Mouse (Mus musculus): ENCODE data around the gene Trim44. TPM values are rescaled to one million over a fixed set of nuclear protein-coding genes. Genes with fewer than 3 reads are reported as not detected.

Trim44 gene
- polyA plus RNA-seq, 1 experiment from 2014 or later: 4.9 TPM

- TF ChIP-seq CTCF (IDR thresholded peaks at IDR 0.05; ENCODE audit: low read depth): no peak
- no peak for TF ChIP-seq EP300 (IDR thresholded peaks at IDR 0.05; ENCODE audit: low read depth)
- no peaks in the 10 kb centered on the region for H3K4me1 ChIP-seq (ENCODE audit: insufficient read depth)
- H3K36me3 ChIP-seq (replicated peaks; ENCODE audit: insufficient read depth, low read length): no peaks in the 10 kb centered on the region
- H3K27me3 ChIP-seq (ENCODE audit: insufficient read depth, low read length): no peaks in the 10 kb centered on the region
- WGBS (ENCODE audit: insufficient replicate concordance): 87% methylated on average over 1 of the region's 1 CpGs
- H3K4me3 ChIP-seq (ENCODE audit: low read depth, low read length): no peak overlapping the region
- H3K27ac ChIP-seq (ENCODE audit: low read depth): no peak overlapping the region
- no peak for ATAC-seq
- no peak overlapping the region for H3K4me2 ChIP-seq (ENCODE audit: low read depth, low read length)
- no peak overlapping the region for H3K9ac ChIP-seq (replicated peaks)
- DNase-seq: no peak
- no peaks in the 10 kb centered on the region for H3K9me3 ChIP-seq (ENCODE audit: low read length)
Observed at GRCm38 (mm10) chr2:102312903-102313302, 94.7 kb downstream of the Trim44 start.

DNA sequence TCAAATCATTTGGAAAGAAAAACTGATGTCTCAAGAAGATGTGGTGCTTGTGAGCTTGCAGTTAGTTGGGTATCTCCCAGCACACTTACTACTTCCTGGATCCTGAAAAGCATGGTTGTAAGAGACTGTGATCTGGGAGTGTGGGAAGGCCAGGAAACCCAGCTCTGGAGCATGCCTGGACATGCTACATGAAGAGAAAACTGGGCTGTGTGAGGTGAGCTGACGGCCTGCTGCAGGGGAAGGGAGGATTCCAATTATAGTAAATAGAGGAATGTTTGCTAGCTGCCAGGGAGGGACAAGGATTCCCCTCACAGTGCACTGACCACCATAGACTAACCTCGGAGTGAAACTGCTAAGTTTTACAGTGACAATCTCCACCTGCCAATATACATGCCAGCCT is 104.4 kb downstream of the Trim44 start:
- Histone ChIP-seq H3K27me3 (ENCODE audit: insufficient read depth, low read length) (no peaks in the 10 kb centered on the region), H3K27ac (ENCODE audit: low read depth) (no peak overlapping the region), H3K36me3 (replicated peaks; ENCODE audit: insufficient read depth, low read length) (no peaks in the 10 kb centered on the region), H3K4me3 (ENCODE audit: low read depth, low read length) (no peak overlapping the region), H3K9ac (replicated peaks) (no peak overlapping the region), H3K9me3 (ENCODE audit: low read length) (no peaks in the 10 kb centered on the region), H3K4me1 (ENCODE audit: insufficient read depth) (peaks cover 3% of the 10 kb centered on the region; the same call in 1 of the 2 replicates), H3K4me2 (ENCODE audit: low read depth, low read length) (no peak overlapping the region)
- 75% methylated on average over 2 of the region's 2 CpGs for WGBS (ENCODE audit: insufficient replicate concordance)
- DNase-seq (no peak), ATAC-seq (no peak)
- TF ChIP-seq CTCF (IDR thresholded peaks at IDR 0.05; ENCODE audit: low read depth): no peak
- TF ChIP-seq EP300 (IDR thresholded peaks at IDR 0.05; ENCODE audit: low read depth): no peak

- 83% methylated on average over 1 of the region's 1 CpGs for WGBS (ENCODE audit: insufficient replicate concordance)
- Histone ChIP-seq H3K36me3 (replicated peaks; ENCODE audit: insufficient read depth, low read length) (no peaks in the 10 kb centered on the region), H3K9me3 (ENCODE audit: low read length) (no peaks in the 10 kb centered on the region), H3K9ac (replicated peaks) (no peak overlapping the region), H3K4me3 (ENCODE audit: low read depth, low read length) (no peak overlapping the region), H3K4me1 (ENCODE audit: insufficient read depth) (peaks cover 3% of the 10 kb centered on the region; the same call in 1 of the 2 replicates), H3K27me3 (ENCODE audit: insufficient read depth, low read length) (no peaks in the 10 kb centered on the region), H3K4me2 (ENCODE audit: low read depth, low read length) (no peak overlapping the region), H3K27ac (ENCODE audit: low read depth) (no peak overlapping the region)
- DNase-seq (no peak), ATAC-seq (no peak)
- no peak for TF ChIP-seq CTCF (IDR thresholded peaks at IDR 0.05; ENCODE audit: low read depth)
- no peak for TF ChIP-seq EP300 (IDR thresholded peaks at IDR 0.05; ENCODE audit: low read depth)
Observed at GRCm38 (mm10) chr2:102302532-102302931, 105.1 kb downstream of the Trim44 start.

- 21% methylated on average over 6 of the region's 6 CpGs for WGBS (ENCODE audit: insufficient replicate concordance)
- H3K27me3 ChIP-seq (ENCODE audit: insufficient read depth, low read length): no peaks in the 10 kb centered on the region
- H3K27ac ChIP-seq (ENCODE audit: low read depth): no peak overlapping the region
- DNase-seq (peak; percentile 19), ATAC-seq (no peak)
- H3K36me3 ChIP-seq (replicated peaks; ENCODE audit: insufficient read depth, low read length): no peaks in the 10 kb centered on the region
- H3K4me3 ChIP-seq (ENCODE audit: low read depth, low read length): no peak overlapping the region
- no peak for TF ChIP-seq CTCF (IDR thresholded peaks at IDR 0.05; ENCODE audit: low read depth)
- no peak for TF ChIP-seq EP300 (IDR thresholded peaks at IDR 0.05; ENCODE audit: low read depth)
- no peaks in the 10 kb centered on the region for H3K4me1 ChIP-seq (ENCODE audit: insufficient read depth)
- H3K4me2 ChIP-seq (ENCODE audit: low read depth, low read length): no peak overlapping the region
- H3K9ac ChIP-seq (replicated peaks): no peak overlapping the region
- H3K9me3 ChIP-seq (ENCODE audit: low read length): no peaks in the 10 kb centered on the region
Observed at GRCm38 (mm10) chr2:102294827-102295270, 112.8 kb downstream of the Trim44 start.

DNA sequence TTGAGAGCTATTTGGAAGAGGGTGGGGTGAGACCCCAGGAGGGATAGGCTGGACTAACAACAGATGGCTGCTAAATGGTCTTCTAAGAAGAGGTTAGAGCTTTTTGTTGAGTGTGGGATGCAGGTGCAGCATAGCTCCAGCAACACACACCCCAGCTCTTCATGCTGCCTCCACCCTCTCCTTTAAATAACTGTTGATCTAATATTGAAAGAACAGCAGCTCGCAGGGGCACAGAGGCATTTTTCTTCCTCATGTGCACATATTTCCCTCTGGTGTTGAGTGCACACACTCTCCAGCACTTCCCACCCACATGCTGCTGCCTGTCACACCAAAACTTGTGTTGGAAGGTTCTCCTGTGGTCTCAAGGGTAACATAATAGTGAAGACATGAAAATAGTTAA is 114.4 kb downstream of the Trim44 start:
- H3K9ac ChIP-seq (replicated peaks): no peak overlapping the region
- TF ChIP-seq CTCF (IDR thresholded peaks at IDR 0.05; ENCODE audit: low read depth) (no peak), EP300 (IDR thresholded peaks at IDR 0.05; ENCODE audit: low read depth) (no peak)
- no peaks in the 10 kb centered on the region for H3K9me3 ChIP-seq (ENCODE audit: low read length)
- no peak overlapping the region for H3K4me2 ChIP-seq (ENCODE audit: low read depth, low read length)
- 54% methylated on average over 1 of the region's 1 CpGs for WGBS (ENCODE audit: insufficient replicate concordance)
- H3K27me3 ChIP-seq (ENCODE audit: insufficient read depth, low read length): no peaks in the 10 kb centered on the region
- no peaks in the 10 kb centered on the region for H3K4me1 ChIP-seq (ENCODE audit: insufficient read depth)
- no peaks in the 10 kb centered on the region for H3K36me3 ChIP-seq (replicated peaks; ENCODE audit: insufficient read depth, low read length)
- no peak for DNase-seq
- no peak for ATAC-seq
- no peak overlapping the region for H3K4me3 ChIP-seq (ENCODE audit: low read depth, low read length)
- no peak overlapping the region for H3K27ac ChIP-seq (ENCODE audit: low read depth)

- Histone ChIP-seq H3K27me3 (ENCODE audit: insufficient read depth, low read length) (no peaks in the 10 kb centered on the region), H3K4me3 (ENCODE audit: low read depth, low read length) (no peak overlapping the region), H3K9me3 (ENCODE audit: low read length) (no peaks in the 10 kb centered on the region), H3K4me2 (ENCODE audit: low read depth, low read length) (no peak overlapping the region), H3K9ac (replicated peaks) (no peak overlapping the region), H3K4me1 (ENCODE audit: insufficient read depth) (no peaks in the 10 kb centered on the region), H3K27ac (ENCODE audit: low read depth) (no peak overlapping the region), H3K36me3 (replicated peaks; ENCODE audit: insufficient read depth, low read length) (no peaks in the 10 kb centered on the region)
- 75% methylated on average over 1 of the region's 1 CpGs for WGBS (ENCODE audit: insufficient replicate concordance)
- no peak for ATAC-seq
- no peak for TF ChIP-seq EP300 (IDR thresholded peaks at IDR 0.05; ENCODE audit: low read depth)
- no peak for TF ChIP-seq CTCF (IDR thresholded peaks at IDR 0.05; ENCODE audit: low read depth)
- DNase-seq: no peak
Observed at GRCm38 (mm10) chr2:102292051-102292450, 115.6 kb downstream of the Trim44 start.

GRCm38 (mm10) chr2:102291533-102291932 is 116.1 kb downstream of the Trim44 start:
- no peak for TF ChIP-seq CTCF (IDR thresholded peaks at IDR 0.05; ENCODE audit: low read depth)
- no peak for TF ChIP-seq EP300 (IDR thresholded peaks at IDR 0.05; ENCODE audit: low read depth)
- H3K4me3 ChIP-seq (ENCODE audit: low read depth, low read length): no peak overlapping the region
- H3K4me1 ChIP-seq (ENCODE audit: insufficient read depth): no peaks in the 10 kb centered on the region
- H3K27me3 ChIP-seq (ENCODE audit: insufficient read depth, low read length): no peaks in the 10 kb centered on the region
- DNase-seq (no peak), ATAC-seq (no peak)
- WGBS (ENCODE audit: insufficient replicate concordance): 70% methylated on average over 2 of the region's 2 CpGs
- no peak overlapping the region for H3K27ac ChIP-seq (ENCODE audit: low read depth)
- no peaks in the 10 kb centered on the region for H3K36me3 ChIP-seq (replicated peaks; ENCODE audit: insufficient read depth, low read length)
- H3K4me2 ChIP-seq (ENCODE audit: low read depth, low read length): no peak overlapping the region
- no peak overlapping the region for H3K9ac ChIP-seq (replicated peaks)
- no peaks in the 10 kb centered on the region for H3K9me3 ChIP-seq (ENCODE audit: low read length)
